Mouse (Mus musculus): ENCODE measurements around the gene Naglu.

DNA sequence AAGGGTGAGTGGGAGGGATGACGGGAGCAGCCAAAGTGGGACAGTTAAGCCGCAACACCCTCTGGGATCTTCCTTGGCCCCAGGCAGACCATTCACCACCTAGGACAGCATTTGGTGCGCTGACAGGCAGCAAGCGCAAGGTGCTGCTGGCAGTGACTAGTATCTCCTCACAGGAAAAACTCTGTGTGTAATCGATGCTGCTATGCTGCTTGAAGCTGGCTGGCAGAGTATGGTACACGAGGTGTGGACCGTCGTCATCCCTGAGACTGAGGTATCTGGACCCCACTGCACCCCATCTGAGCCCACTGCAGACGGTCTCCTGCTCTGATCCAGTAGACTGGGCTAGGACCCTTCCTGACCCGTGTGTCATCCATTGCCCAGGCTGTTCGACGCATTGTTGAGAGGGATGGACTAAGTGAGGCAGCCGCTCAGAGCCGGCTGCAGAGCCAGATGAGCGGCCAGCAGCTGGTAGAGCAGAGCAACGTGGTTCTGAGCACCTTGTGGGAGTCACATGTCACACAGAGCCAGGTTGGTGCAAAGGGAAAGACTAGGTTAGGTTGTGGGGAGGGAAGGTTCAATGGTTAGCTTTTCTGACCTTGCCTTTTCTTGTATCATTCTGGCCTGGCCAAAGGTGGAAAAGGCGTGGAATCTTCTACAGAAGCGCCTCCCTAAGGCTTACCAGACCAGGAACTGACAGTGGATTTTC is 16.0 kb downstream of the Naglu start:
- TF ChIP-seq CTCF (IDR thresholded peaks at IDR 0.05) (no peak), EP300 (IDR thresholded peaks at IDR 0.05) (no peak)

Data from lung, postnatal 0 days (tissue).